Mouse (Mus musculus) testis, postnatal 10 days (tissue): ENCODE measurements around the gene Sez6l.

ENCODE experiments used
- DNase-seq: peaks from one replicate; pipeline ENCODE4 v3.0.0; 2021; ENCODE audit warnings: low spot score

The Sez6l gene

DNA sequence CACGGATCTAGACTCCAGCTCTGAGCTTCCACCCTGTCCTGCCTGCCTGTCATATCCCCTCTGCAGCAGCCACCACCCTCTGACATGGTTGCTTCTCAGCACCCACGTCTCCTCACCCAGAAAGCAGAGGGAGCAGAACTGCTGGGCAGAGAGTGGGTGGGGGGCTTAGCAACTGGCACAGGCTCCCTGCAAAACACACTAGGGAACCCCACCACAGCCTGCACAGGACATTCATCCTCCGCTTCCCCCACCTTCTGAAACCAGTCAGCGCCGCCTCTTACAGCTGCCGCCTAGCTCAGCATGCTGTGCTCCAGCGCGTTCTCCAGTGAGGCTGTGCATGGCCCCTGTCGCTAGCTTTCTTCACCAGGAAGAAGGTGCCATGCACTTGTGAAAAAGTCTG lies 187.6 kb downstream of the Sez6l start:
- no peak for DNase-seq

DNA sequence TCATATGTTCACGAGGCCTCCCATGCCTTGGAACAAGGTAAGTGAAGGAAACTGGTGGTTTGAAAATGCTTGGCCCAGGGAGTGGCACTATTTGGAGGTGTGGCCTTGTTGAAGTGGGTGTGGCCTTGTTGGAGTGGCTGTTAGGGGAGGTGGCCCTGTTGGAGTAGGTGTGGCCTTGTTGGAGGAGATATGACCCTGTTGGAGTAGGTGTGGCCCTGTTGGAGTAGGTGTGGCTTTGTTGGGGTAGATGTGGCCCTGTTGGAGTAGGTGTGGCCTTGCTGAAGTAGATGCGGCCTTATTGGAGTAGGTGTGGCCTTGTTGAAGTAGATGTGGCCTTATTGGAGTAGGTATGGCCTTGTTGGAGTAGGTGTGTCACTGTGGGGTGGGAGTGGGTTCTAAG lies 191.0 kb downstream of the Sez6l start:
- no peak for DNase-seq

DNA sequence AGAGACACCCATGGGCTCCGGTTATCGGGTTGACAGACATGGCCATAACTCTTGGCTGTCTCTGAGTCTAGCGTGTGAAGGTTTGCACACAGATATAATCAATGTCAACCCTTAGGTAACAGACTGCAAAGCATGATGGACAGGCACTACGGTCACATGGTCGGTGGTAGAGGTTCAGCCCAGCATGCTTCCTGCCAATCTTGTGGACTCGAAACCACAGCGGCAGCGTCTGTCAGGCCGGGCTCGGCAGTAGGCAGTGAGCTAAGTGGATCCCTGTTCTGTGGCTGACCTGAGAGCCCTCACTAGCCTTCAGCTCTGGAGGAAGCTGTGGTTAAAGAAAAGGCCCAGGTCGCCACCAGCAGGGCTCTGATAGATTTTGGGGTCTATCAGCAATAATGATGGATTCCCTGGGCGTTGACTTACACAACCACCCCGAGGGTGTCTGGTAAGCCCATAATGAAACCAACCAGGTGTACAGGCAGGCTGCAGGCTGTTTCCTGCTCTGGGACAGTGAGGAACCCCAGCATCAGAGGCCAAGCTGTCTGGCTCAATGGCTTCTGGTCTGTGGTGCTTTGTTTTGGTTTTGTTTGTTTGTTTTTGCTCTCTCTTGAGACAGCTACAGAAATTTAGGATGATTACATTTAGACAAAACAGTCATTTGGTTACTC lies 192.0 kb downstream of the Sez6l start:
- no peak for DNase-seq

DNA sequence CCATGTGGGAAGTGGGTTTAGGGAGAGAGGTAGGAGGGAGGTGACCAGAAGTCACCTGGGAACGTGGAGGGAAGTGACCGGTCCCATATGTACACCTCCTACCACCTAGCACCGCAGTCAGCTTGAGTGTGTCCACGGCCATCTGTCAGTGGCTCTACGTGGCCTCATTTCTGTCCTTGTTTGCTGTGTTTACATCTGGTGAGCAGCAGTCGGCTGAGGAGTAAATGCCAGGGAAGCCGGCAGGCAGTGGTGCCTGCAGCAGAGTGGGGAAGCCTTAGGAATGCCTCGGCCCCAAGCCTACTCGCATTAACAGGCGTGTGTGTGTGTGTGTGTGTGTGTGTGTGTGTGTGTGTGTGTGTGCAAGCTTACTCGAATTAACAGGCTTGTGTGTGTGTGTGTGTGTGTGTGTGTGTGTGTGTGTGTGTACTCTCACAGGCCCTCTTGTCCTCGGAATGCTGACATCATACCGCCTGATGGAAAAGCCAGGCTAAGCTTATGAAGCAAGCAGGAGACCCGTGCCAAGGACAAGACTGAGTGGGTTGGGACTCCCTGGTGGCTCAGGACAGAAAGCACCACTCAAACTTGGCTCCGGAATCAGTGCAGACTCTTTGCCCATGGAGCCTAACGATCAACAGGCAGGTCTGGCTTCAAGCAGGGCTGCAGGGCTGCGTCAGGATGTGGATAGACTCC lies 194.2 kb downstream of the Sez6l start:
- no peak for DNase-seq

DNA sequence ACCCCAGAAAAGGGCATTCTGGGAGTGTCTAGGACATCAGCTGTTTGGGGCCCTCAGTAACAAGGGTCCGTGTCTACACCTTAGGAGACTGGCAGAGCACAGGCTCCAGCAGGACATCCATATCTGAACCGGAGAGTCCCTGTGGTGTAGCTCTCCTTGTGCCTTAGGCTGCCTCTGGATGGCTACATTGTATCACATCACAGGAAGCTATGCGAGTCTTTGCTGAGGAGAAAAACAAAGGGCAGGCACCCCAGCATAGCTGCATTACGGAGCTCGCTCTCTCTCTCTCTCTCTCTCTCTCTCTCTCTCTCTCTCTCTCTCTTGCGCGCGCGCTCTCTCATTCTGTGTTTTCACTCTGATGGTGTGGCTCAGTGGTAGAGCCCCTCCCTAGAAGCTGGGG lies 194.9 kb downstream of the Sez6l start:
- no peak for DNase-seq

DNA sequence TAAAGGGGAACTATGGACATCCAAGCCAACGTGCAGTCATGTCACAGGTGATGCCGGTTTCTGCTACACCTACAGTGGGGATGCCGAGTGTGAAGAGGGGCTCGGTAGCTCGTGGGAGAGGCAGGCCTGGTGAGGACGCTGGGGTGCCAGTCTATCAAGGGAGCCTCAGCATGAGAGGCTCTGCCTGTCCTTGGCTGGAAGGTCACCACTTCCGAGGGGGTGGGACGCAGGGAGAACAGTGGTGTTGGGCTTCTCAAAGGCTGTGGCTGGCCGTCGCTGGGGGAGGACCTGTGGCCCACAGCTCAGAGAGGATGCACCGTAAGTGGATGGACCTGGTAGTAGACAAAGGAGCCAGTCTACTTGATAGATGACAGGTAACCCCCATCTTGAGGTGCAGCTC lies 195.8 kb downstream of the Sez6l start:
- DNase-seq: no peak

DNA sequence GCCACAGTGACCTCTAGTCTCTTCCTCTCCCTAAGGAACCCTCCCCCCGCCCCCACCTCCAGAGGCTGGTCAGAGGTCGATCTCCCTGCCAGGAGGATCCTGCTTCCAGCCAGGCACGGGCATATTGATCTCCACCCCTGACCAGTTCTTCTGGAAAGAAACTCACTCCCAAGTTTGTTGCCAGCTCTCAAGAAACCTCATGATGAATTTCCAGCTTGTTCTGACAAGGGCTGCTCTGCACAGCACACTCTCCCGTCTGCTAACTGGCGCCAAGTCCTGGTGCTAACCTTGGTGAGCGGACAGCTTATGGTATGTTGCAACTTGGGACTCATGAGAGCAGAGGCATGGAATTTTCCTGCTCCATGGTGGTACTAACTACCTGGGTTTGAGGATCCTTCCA lies 198.3 kb downstream of the Sez6l start:
- no peak for DNase-seq

DNA sequence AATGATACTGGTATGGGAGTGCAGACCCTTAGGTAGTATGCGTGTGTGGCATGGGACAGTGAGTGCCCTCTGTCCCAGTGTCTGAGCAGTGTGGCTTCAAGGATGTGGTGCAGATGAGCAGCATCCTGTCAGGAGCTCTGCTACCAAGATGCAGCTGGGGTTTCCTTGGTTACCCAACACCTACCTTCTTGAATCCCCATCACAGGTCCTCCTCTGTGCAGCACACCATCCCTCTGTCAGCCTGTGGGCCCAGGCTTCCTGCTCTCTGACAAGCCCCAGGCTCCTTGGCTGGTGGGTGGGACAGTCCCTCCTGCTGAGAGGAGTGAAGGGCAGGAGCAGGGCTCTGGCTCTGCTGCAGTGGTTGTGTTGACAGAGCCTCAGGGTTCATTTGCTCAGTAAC lies 199.6 kb downstream of the Sez6l start:
- DNase-seq: no peak

DNA sequence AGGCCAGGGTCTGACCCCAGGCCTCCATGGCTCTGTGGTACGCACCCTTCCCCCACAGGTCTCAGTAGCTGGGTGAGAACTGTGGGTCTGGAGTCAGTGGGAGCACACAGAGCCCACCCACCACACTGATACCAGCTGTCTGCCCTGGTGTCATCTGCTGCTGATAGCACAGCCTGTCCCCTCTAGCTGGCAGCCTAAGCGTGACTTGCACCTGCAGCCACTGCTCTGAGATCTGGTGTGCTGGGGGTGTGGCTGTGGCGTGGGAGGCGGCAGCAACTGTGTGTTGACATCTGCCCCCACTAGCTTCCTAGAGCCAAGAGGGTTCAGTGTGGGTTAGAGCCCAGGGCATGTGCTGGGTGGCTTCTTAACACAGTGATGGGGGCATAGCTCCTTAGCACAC lies 200.9 kb downstream of the Sez6l start:
- DNase-seq: no peak

DNA sequence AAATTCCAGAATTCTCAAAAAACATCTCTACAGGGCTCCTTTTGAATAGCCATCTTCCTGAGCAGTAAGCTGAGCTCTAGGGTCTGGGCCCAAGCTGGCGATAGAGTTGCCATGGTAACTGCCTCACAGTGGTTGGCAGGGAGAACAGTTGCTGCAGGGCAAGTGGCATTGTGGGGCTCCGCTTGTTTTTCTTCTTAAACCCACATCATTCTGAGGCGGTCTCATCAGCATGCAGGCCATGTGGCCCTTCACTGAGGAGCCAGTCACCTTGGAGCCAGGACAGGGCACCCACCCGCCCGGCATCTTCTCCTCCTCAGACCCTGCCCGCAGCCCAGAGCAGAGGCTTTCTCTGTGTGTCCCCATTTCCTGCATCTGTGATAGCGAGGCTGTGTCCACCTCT lies 205.1 kb downstream of the Sez6l start:
- no peak for DNase-seq

DNA sequence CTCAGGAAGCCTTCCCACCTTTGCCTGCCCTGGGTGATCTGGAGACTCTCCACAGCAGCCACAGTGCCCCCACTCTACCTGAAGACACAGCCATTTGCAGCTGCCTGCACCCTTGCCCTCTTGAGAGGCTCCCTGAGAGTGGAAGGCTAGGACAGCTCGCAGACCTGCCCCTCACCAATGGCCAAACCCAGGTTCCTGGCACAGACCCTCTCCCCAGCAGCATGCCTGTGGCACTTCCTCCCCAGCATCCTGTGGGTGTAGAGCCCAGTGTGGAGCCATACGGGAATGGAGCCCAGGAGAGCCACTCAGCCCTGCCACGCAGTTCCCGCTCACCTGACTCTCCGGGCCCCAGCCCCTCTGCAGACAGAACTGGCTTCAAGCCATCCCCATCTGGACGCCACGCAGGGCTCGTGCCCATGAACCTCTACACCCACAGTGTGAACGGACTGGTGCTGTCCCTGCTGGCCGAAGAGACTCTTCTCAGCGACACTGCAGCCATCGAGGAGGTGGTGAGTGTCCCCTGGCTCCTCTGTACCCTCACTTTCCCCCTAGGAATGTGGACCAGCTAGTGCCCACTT lies 206.7 kb downstream of the Sez6l start:
- no peak for DNase-seq

DNA sequence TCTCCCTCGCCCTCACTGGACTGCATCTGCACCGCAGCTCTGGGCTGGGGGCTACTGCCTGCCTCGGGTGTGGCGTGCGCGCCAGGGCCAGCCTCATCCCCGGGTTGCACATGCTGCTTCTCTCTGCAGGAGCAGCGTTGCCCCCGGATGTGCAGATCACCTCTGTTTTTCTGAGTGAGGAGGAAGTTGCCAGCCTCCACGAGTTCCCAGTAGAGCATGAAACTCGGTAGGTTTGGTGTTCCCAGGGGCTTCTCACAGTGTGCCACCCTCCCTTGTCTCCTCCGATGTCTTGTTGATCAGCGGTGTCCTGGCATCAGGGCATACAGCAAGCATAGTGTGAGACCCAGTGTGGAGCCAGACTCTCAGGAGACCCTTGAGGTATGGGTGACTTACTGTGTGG lies 207.7 kb downstream of the Sez6l start:
- DNase-seq: no peak
